Mouse (Mus musculus) E14TG2a.4 (cell line): ENCODE data around the gene Antxrl.

Source experiments
- CTCF ChIP-seq: conservative IDR thresholded peaks from 2 replicates; pipeline ENCODE4 v1.5.1; 2014; ENCODE audit warnings: low read length
- NANOG ChIP-seq: IDR thresholded peaks from 2 replicates; pipeline ENCODE4 v1.6.1; 2014; ENCODE audit warnings: borderline replicate concordance, low read length, mixed read lengths
- POU5F1 ChIP-seq: IDR thresholded peaks from 2 replicates; pipeline ENCODE4 v1.6.1; 2014; ENCODE audit warnings: low read length, borderline replicate concordance

DNA sequence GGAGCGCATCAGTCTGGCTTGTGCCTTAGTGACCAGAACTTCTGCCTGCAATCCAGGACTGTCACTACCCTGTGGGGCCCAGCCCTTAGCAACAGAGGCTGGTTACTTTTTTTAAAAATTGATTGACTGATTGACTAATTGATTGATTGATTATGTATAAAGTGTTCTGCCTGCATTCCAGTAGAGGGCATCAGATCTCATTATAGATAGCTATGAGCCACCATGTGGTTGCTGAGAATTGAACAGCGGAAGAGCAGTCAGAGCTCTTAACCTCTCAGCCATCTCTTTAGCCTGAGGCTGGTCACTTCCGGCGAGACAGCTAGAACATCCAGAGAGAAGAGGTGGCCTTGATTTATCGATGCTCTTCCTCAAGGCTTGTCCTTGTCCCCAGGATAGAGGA lies 24.7 kb downstream of the Antxrl start:
- TF ChIP-seq CTCF (0 out of 2 replicates have a peak, but pooled peaks have one; percentile 5), NANOG (no peak), POU5F1 (no peak)
